Mouse (Mus musculus) urinary bladder, adult 2 months (tissue): ENCODE results near the gene Iqschfp. TPM values are rescaled to one million over a fixed set of nuclear protein-coding genes. Genes with fewer than 3 reads are reported as not detected.

Experiments used
- DNase-seq: peaks from one replicate; pipeline ENCODE4 v3.0.0; 2022; ENCODE audit warnings: low spot score
- polyA plus RNA-seq: library from polyadenylated mRNA; depleted of rRNA; stranded (reverse); fragments of >200 nt; gene quantifications from 2 replicates; pipeline ENCODE4 v1.2.3, GENCODE M21; 2012

The Iqschfp gene
- polyA plus RNA-seq, 1 experiment = not detected

DNA sequence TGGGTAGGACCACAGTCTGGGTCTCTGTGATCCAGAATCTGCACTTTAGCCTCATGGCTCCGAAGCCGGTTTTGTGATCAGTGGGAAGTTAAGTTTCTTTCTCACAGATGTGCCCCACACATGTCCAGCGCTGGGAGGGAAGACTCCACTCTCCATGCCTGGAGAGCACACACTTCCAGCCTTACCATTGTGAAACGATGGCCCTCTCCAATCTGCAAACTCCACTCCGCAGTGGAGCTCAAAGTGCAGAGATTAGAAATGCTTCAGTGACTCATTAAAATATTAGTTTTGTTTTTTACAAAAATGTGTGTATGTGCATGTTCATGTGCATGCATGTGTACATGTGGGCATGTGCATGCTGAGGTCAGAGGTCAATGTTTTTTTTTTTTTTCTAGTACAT lies 626.6 kb downstream of the Iqschfp start:
- DNase-seq = no peak

- DNase-seq = no peak
These were observed 633.4 kb downstream of the Iqschfp start for GRCm38 (mm10) chr3:68525361-68525878.

GRCm38 (mm10) chr3:68526416-68526815 lies 634.4 kb downstream of the Iqschfp start:
- no peak for DNase-seq

GRCm38 (mm10) chr3:68527182-68527581 lies 635.1 kb downstream of the Iqschfp start:
- DNase-seq = no peak

DNA sequence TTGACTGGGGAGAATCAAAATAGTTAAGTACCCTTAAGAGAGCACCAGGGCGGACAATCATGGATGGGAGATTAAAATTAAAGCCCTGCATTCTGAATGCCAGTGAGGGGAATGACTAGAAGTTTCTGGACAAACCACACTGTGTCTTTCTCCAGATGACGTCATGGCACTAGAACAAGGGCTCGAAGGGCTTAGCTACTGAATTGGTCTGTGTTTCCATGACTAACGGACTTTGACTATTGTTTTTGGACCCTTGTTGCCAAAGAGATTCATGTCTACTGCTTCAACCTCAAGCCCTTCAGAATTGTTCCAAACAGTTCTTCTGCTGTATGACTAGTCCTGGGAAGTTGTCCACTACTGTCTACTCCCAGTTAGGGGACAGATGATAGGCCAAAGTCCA lies 639.9 kb downstream of the Iqschfp start:
- DNase-seq = no peak

DNA sequence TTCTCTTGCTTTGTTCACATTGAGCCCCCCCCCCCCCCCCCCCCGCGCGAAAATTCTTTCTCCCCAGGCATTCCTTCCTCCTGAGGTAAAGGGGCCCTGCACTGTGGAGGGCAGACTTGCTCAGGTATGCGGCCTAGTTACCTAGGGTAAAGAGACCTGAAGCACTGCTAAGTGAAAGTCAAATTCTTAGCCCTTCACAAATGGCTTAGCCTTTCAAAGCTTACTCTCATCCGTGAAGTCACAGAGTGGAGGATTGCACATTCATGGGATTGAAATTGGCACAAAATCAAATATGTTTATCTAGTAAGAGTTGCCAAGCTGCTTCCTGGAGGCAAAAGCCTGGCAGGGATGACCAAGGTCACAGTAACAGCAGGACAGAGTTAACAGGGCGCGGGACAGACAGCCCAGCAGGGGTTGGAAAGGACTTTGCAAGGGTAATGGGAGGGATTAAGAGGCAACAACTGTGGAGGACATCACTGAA lies 642.6 kb downstream of the Iqschfp start:
- DNase-seq = no peak

- DNase-seq = no peak
These were observed 643.2 kb downstream of the Iqschfp start for GRCm38 (mm10) chr3:68535160-68535728.

DNA sequence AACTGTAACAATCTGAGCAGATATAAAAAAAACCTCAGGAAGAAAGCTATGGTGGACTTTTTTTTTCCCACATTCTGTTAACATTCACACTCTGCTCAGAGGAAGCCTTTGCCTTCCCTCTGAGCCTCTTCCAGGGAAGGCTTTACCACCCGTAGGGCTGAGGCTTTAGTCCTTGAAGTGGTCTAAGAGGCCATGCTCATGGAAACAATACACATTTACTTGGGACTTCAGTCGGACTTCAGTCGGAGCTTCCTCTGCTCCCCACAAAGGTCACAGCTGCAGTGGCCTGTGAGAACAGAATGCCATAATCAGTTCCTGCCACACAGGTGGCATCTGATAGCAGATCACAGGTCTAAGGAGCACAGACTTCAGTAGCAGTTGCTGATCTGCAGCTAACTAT lies 644.0 kb downstream of the Iqschfp start:
- DNase-seq = no peak

- no peak for DNase-seq
These were observed 649.7 kb downstream of the Iqschfp start for GRCm38 (mm10) chr3:68541688-68542087.

GRCm38 (mm10) chr3:68542944-68543501 lies 651.0 kb downstream of the Iqschfp start:
- DNase-seq = peak; percentile 37

DNA sequence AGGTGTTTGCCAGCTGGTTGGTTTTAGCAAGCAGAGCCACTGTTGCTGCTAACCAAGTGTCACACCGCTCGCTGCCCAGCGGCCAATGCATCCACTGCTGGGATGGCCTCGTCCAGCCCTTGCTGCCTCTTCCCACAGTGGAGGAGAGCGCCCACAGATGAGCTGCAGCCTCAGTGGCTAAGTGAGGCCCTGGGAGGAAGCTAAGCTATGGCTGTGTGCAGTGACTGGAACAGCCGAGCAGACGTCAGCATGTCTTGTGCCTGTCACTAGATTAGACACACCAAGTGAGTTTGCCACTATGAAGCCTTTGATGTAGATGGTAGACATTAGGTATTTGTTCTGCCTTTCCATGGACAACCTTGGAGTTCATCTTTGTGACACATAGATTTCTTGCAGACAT lies 652.8 kb downstream of the Iqschfp start:
- no peak for DNase-seq

DNA sequence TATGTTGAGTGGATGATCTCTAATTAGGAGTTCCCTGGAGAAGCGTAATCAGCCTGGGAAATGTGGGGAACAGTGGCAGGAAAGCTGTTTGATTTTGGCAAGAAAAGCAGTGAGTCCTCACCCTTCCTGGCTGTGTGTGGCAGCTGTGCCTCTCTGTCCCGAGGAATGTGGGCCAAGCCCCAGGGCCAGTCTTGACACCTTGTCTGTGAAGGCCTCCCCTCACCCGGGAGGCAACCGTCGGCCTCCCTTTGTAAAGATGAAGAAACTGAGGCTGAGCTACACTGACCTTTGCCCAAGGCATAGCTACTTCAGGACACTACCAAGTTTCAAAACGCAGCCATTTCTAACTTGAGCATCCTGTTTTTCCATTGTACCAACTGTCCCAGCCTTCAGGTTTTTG lies 653.9 kb downstream of the Iqschfp start:
- DNase-seq = no peak

DNA sequence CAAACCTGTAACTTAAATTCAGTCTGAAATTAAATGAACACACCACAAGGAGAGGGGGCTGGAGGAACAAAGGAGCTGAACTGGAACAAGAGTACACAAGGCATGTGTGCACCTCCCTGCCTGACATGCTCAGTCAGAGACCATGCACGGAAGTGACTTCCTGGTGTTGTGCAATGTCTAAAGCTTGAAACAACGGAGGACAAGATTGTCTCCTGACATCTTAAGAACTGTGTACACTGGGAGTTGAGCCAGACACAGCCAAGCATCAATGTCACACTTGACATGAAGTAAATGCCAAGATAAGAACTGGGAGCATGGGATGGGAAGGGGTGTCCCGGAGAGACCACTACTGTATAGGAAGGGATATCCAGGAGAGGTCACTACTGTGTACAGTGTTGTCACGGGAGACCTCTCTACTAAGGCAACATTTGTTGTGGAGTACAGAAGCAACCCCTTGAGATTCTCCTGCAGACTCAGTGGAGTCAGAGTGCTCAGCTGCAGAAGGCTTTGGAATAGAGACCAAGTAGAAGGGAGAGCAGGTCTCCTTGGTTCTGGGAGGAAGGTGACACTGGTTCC lies 663.1 kb downstream of the Iqschfp start:
- DNase-seq = no peak

DNA sequence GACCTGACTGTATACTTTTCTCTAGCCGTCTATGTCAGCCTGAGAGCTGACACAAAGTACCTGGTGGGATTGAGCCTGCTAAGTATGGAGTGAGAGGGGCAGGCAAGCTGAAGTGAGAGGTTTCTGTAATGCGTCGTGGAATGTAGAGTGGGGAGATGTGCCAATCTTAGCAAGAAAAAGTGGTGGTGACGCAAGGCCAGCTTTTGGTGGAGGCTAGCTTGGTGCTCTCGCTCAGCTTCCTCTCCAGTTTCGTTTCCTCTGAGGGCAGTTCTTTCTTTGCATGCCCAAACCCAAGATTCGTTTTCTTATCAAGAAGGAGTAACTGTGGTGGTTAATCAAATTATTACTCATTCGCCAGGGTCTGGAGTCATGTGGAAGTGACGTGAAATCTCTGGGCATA lies 664.9 kb downstream of the Iqschfp start:
- DNase-seq = no peak

GRCm38 (mm10) chr3:68558744-68559143 lies 666.7 kb downstream of the Iqschfp start:
- DNase-seq = no peak

DNA sequence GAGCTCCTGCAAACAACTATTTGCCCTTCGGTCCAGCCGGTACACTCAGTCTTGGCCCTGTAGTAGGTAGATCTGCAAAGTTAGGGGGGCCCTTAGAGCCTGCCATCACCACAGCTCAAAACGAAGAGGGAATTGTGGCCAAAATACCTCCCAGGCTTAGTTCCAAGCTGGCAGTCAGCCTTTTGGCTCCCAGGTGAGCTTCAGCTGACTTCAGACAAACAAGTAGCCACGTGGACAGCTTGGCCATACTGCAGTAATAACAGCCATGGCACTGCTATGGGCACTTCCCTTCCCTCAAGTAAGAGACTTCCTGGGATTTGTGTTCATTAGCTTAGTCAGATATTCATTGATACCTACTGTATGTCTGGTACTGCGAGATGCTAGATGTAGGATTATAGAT lies 668.0 kb downstream of the Iqschfp start:
- no peak for DNase-seq

DNA sequence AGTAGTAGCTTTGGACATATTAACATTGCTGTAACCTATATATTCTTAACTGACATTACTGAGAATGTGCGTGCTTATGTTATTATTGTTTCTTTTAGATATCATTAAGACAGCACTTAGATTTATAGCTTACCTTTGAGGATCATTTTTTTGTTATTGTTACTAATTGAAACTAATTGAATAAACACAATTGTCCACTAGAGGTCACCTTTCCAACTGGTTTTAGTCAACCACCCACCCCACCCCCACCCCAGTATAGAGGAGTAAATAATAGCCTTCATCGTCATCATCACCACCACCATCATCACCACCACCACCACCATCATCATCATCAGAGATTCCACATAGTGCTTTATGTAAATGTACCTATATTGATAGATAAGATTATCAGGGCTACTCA lies 670.8 kb downstream of the Iqschfp start:
- no peak for DNase-seq

DNA sequence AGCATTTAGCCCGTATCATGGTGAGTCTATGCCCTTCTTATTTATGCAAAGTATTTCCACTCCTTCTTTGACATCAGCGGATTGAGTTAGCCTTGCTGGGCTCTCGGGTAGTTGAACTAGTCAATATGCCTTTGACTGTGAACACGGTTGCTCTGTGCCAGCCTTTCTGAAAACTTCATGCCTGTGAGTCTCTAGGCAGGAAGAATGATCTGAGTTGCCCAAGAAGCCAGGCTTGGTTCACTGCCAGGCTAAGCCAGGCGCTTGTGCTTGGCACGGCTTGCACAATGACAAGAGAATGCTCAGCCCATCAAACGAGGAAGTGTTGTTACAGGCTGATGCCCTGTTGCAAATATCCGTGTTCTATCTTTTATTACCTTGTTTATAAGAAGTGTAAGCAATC lies 671.9 kb downstream of the Iqschfp start:
- no peak for DNase-seq

DNA sequence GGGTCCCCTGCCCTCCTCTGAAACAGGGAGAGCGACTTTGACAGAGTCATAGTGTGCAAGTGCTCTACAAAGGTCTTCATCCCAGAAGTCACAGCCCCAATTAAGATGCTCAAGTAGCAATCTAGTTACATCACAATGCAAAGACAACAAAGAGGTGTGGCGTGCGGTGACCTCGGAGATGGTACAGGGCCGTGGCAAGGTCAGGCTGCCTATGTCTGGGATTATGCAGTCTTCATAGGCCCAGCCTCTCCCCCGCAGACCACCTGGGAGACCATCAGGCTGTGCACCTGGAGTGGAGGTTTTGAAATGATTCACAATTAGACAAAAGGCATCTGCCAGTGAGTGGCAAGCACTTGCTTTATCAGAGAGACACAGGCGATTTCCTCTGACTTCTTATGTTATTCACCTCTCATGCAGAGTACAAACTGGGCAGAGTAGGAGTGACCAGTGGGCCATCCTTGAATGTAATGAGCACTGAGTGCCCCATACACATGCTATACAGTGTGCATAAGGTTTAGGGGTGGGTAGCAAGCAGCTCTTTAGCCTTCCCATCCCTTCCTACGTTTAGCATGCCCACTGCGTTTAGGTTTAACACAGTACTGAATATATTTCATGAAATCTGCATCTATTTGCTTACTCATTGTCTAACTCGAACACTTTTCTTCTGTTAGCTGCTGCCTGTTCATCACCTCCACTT lies 673.1 kb downstream of the Iqschfp start:
- DNase-seq = no peak

- DNase-seq = no peak
These were observed 673.6 kb downstream of the Iqschfp start for GRCm38 (mm10) chr3:68565675-68566055.

GRCm38 (mm10) chr3:68567581-68567980 lies 675.5 kb downstream of the Iqschfp start:
- no peak for DNase-seq

GRCm38 (mm10) chr3:68568149-68568548 lies 676.1 kb downstream of the Iqschfp start:
- DNase-seq = no peak

DNA sequence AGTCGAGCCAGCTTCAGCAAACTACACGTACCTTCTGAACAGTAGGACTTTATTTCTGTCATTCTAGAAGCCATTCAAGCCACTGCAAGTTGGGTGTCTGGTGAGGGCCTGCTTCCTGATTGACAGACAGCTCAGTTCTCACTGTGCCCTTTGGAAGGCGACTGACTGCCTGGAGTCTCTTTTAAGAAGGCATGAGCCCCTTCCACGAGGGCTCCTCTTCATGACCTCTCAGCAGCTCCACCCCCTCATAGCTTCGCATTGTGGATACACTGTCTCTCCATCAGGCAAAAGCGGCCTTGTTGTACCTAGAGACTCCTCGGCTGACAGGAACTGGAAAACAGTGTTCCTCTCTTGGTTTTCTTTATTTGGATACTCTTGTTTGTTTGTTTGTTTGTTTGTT lies 676.7 kb downstream of the Iqschfp start:
- no peak for DNase-seq
